Mouse (Mus musculus) R1 (cell line): ENCODE data around the gene Hba-a2.
A peak's percentile ranks its signal among the peaks of the same experiment; 100 is the strongest.
"Not testable (repeated sequence)": the region's sequence is repeated elsewhere in the genome, so short reads cannot be mapped to it uniquely, and the experiment has no call there.

Experiments used
- DNase-seq: peaks from one replicate; pipeline ENCODE4 v3.0.0-alpha.2; 2018; ENCODE audit warnings: low read depth, low spot score

Gene Hba-a2

GRCm38 (mm10) chr11:32296203-32296602, at the start of gene Hba-a2:
TSS of gene Hba-a2 (plus strand) at chr11:32296489.
- not testable (repeated sequence) for DNase-seq

GRCm38 (mm10) chr11:32247068-32247467, 49.2 kb upstream of the Hba-a2 start:
- no peak for DNase-seq

GRCm38 (mm10) chr11:32248350-32248749, 47.9 kb upstream of the Hba-a2 start:
- no peak for DNase-seq

GRCm38 (mm10) chr11:32250880-32251763, 45.2 kb upstream of the Hba-a2 start:
- DNase-seq: no peak

- no peak for DNase-seq
Measured at GRCm38 (mm10) chr11:32253121-32253520, 43.2 kb upstream of the Hba-a2 start.

- DNase-seq: no peak
Measured at GRCm38 (mm10) chr11:32256146-32256545, 40.1 kb upstream of the Hba-a2 start.

GRCm38 (mm10) chr11:32256566-32256965, 39.7 kb upstream of the Hba-a2 start:
- DNase-seq: no peak

- no peak for DNase-seq
Measured at GRCm38 (mm10) chr11:32262674-32263415, 33.4 kb upstream of the Hba-a2 start.

- DNase-seq: no peak
Measured at GRCm38 (mm10) chr11:32265117-32265738, 31.1 kb upstream of the Hba-a2 start.

GRCm38 (mm10) chr11:32266194-32266593, 30.1 kb upstream of the Hba-a2 start:
- DNase-seq: no peak

- no peak for DNase-seq
Measured at GRCm38 (mm10) chr11:32266776-32267175, 29.5 kb upstream of the Hba-a2 start.

GRCm38 (mm10) chr11:32267188-32267884, 29.0 kb upstream of the Hba-a2 start, which contains the start of gene Nprl3:
TSS of gene Nprl3 (minus strand) at chr11:32267707.
- DNase-seq: peak; percentile 92

- peak; percentile 37 for DNase-seq
Measured at GRCm38 (mm10) chr11:32267964-32268363, 28.3 kb upstream of the Hba-a2 start.

GRCm38 (mm10) chr11:32268952-32269351, 27.3 kb upstream of the Hba-a2 start:
- no peak for DNase-seq

- DNase-seq: no peak
Measured at GRCm38 (mm10) chr11:32271178-32271577, 25.1 kb upstream of the Hba-a2 start.

- DNase-seq: no peak
Measured at GRCm38 (mm10) chr11:32276347-32276746, 19.9 kb upstream of the Hba-a2 start, which contains the start of gene Hba-x. TSS of gene Hba-x (plus strand) at chr11:32276400.

GRCm38 (mm10) chr11:32277736-32278457, 18.4 kb upstream of the Hba-a2 start:
- no peak for DNase-seq

GRCm38 (mm10) chr11:32278458-32278957, 17.8 kb upstream of the Hba-a2 start:
- DNase-seq: no peak

- no peak for DNase-seq
Measured at GRCm38 (mm10) chr11:32280646-32281045, 15.6 kb upstream of the Hba-a2 start.

- no peak for DNase-seq
Measured at GRCm38 (mm10) chr11:32281416-32282144, 14.7 kb upstream of the Hba-a2 start.
